ENCODE assay signal across 7 mouse cellular contexts in genomic region chr2:27475495-27476302, GRCm38 (mm10). TPM values are rescaled to one million over a fixed set of nuclear protein-coding genes. Genes with fewer than 3 reads are reported as not detected.
DNase-seq lines count a peak whose midpoint lies in the region; ATAC-seq lines count a peak whose summit lies in the region.

No protein-coding gene starts in this region.

- H3K4me3 ChIP-seq in intestine, embryonic 16.5 days (ENCODE audit: low read length), result peak overlapping the region; percentile 99
- H3K4me3 ChIP-seq in midbrain, embryonic 11.5 days (ENCODE audit: low read depth, low read length), result peak overlapping the region; percentile 98

- no peaks in the 10 kb centered on the region for H3K36me3 ChIP-seq in intestine, embryonic 16.5 days (ENCODE audit: control insufficient read depth, insufficient read depth, low read length)
- H3K36me3 ChIP-seq in midbrain, embryonic 11.5 days (ENCODE audit: control insufficient read depth, insufficient read depth, low read length), result no peaks in the 10 kb centered on the region

- peak overlapping the region; percentile 89 for H3K4me2 ChIP-seq in intestine, embryonic 16.5 days (ENCODE audit: low read depth, low read length)
- peak overlapping the region; percentile 94 for H3K4me2 ChIP-seq in midbrain, embryonic 11.5 days

- intact Hi-C loops in left cerebral cortex, postnatal 36 days (cut with DNase I), result loop anchor here (1.0 kb wide), 1 partner anchor 40 kb away; the partner anchor contains the start of gene Wdr5

- DNase-seq in adrenal gland, adult 2 months, result peak; percentile 95
- DNase-seq in embryo, embryonic 11.5 days (ENCODE audit: low read depth, low spot score), result peak; percentile 89
- DNase-seq in gastrocnemius, postnatal 4 days (ENCODE audit: low spot score in 2 of 2), result peak; percentile 86 to 93
- peak; percentile 89 to 93 for DNase-seq in left cerebral cortex, postnatal 36 days (ENCODE audit: low spot score in 2 of 2)
- peak; percentile 98 for DNase-seq in midbrain, embryonic 11.5 days (ENCODE audit: low spot score, missing footprints)
- DNase-seq in skeletal muscle tissue, adult 2 months (ENCODE audit: low read depth, low spot score), result peak; percentile 91

- peak; percentile 98 for ATAC-seq in intestine, embryonic 16.5 days
- peak; percentile 99 for ATAC-seq in midbrain, embryonic 11.5 days (ENCODE audit: low FRiP score)

- H3K9ac ChIP-seq in intestine, embryonic 16.5 days (ENCODE audit: low read depth, low read length), result peak overlapping the region; percentile 97
- H3K9ac ChIP-seq in midbrain, embryonic 11.5 days (ENCODE audit: low read length), result peak overlapping the region; percentile 99

- peaks cover 38% of the 10 kb centered on the region for H3K4me1 ChIP-seq in intestine, embryonic 16.5 days (ENCODE audit: control insufficient read depth, insufficient read depth, low read length)
- peaks cover 31% of the 10 kb centered on the region for H3K4me1 ChIP-seq in midbrain, embryonic 11.5 days (ENCODE audit: control insufficient read depth, insufficient read depth, low read length)

- peak overlapping the region; percentile 96 for H3K27ac ChIP-seq in intestine, embryonic 16.5 days (ENCODE audit: low read length)
- H3K27ac ChIP-seq in midbrain, embryonic 11.5 days (ENCODE audit: low read depth, low read length), result peak overlapping the region; percentile 97

- H3K9me3 ChIP-seq in intestine, embryonic 16.5 days (ENCODE audit: control insufficient read depth, low read length), result no peaks in the 10 kb centered on the region
- H3K9me3 ChIP-seq in midbrain, embryonic 11.5 days (ENCODE audit: control insufficient read depth, low read length), result no peaks in the 10 kb centered on the region

- H3K27me3 ChIP-seq in intestine, embryonic 16.5 days (replicated peaks; ENCODE audit: control insufficient read depth, insufficient read depth, low read length), result no peaks in the 10 kb centered on the region
- H3K27me3 ChIP-seq in midbrain, embryonic 11.5 days (ENCODE audit: control insufficient read depth, insufficient read depth, low read length), result no peaks in the 10 kb centered on the region

- under 1% methylated on average over 87 of the region's 96 CpGs for WGBS in intestine, embryonic 16.5 days
- WGBS in midbrain, embryonic 11.5 days, result under 1% methylated on average over 79 of the region's 96 CpGs

RNA-seq across cellular contexts. Expression of gene Brd3, which starts 31.8 kb away (rescaled TPM):
- total RNA-seq in adrenal gland, adult 2 months (2021), result 10 to 100 TPM; 56.9 to 61.6 TPM
- polyA plus RNA-seq in adrenal gland, adult 2 months (2012; rRNA removed), result 59.3 and 60.1 TPM in 2 replicates
- total RNA-seq in gastrocnemius, postnatal 4 days (2021), result 100 to 1,000 TPM; 103 to 109 TPM
- polyA plus RNA-seq in intestine, embryonic 16.5 days (2015; fragmentation: Nextera tagmentation; extraction: Ambion mirVana), result 82.5 and 85.9 TPM in 2 replicates
- total RNA-seq in left cerebral cortex, postnatal 36 days (2021), result 10 to 100 TPM; 43.0 to 56.9 TPM
- 168 and 189 TPM in 2 replicates for polyA plus RNA-seq in midbrain, embryonic 11.5 days (2014; fragmentation: Nextera tagmentation; extraction: Ambion mirVana)

RNA-seq across cellular contexts. Expression of gene Brd3os, which starts 33.6 kb away (rescaled TPM):
- 10 to 100 TPM in 1 of 2 experiments, 1 to 10 TPM in 1; 6.2 to 17.2 TPM for total RNA-seq in adrenal gland, adult 2 months (2021)
- 46.0 and 60.2 TPM in 2 replicates for polyA plus RNA-seq in adrenal gland, adult 2 months (2012; rRNA removed)
- total RNA-seq in gastrocnemius, postnatal 4 days (2021), result 1 to 10 TPM; 1.6 to 2.9 TPM
- polyA plus RNA-seq in intestine, embryonic 16.5 days (2015; fragmentation: Nextera tagmentation; extraction: Ambion mirVana), result 4.6 and 5.5 TPM in 2 replicates
- 10 to 100 TPM; 26.2 to 30.0 TPM for total RNA-seq in left cerebral cortex, postnatal 36 days (2021)
- 15.1 and 16.3 TPM in 2 replicates for polyA plus RNA-seq in midbrain, embryonic 11.5 days (2014; fragmentation: Nextera tagmentation; extraction: Ambion mirVana)

RNA-seq across cellular contexts. Expression of gene Wdr5, which starts 39.3 kb away (rescaled TPM):
- 10 to 100 TPM; 30.5 TPM for total RNA-seq in adrenal gland, adult 2 months (2021)
- polyA plus RNA-seq in adrenal gland, adult 2 months (2012; rRNA removed), result 50.0 and 52.5 TPM in 2 replicates
- total RNA-seq in gastrocnemius, postnatal 4 days (2021), result 10 to 100 TPM; 36.4 to 39.2 TPM
- 40.0 and 44.8 TPM in 2 replicates for polyA plus RNA-seq in intestine, embryonic 16.5 days (2015; fragmentation: Nextera tagmentation; extraction: Ambion mirVana)
- 10 to 100 TPM; 24.2 to 28.5 TPM for total RNA-seq in left cerebral cortex, postnatal 36 days (2021)
- 63.5 and 69.1 TPM in 2 replicates for polyA plus RNA-seq in midbrain, embryonic 11.5 days (2014; fragmentation: Nextera tagmentation; extraction: Ambion mirVana)

RNA-seq across cellular contexts. Expression of gene Vav2, which starts 48.9 kb away (rescaled TPM):
- 10 to 100 TPM; 20.1 to 27.6 TPM for total RNA-seq in adrenal gland, adult 2 months (2021)
- 29.7 and 30.9 TPM in 2 replicates for polyA plus RNA-seq in adrenal gland, adult 2 months (2012; rRNA removed)
- total RNA-seq in gastrocnemius, postnatal 4 days (2021), result 10 to 100 TPM; 11.2 to 11.6 TPM
- polyA plus RNA-seq in intestine, embryonic 16.5 days (2015; fragmentation: Nextera tagmentation; extraction: Ambion mirVana), result 4.1 and 4.8 TPM in 2 replicates
- total RNA-seq in left cerebral cortex, postnatal 36 days (2021), result 10 to 100 TPM in 1 of 2 experiments, 1 to 10 TPM in 1; 9.6 to 12.3 TPM
- 13.7 and 15.0 TPM in 2 replicates for polyA plus RNA-seq in midbrain, embryonic 11.5 days (2014; fragmentation: Nextera tagmentation; extraction: Ambion mirVana)

Comparison
In these comparisons a context has a peak if more than half of its experiments do, and no peak if none do; other contexts are left out.
1. Peak in every context shown above with its lines: DNase-seq, ATAC-seq, H3K4me3 ChIP-seq and H3K27ac ChIP-seq.